Mouse (Mus musculus): Measurements from ENCODE around the gene Fndc9. TPM values are rescaled to one million over a fixed set of nuclear protein-coding genes. Genes with fewer than 3 reads are reported as not detected.
A peak's percentile ranks its signal among the peaks of the same experiment; 100 is the strongest.

Gene Fndc9
- polyA plus RNA-seq, 1 experiment from 2014 or later = 0.03 TPM

DNA sequence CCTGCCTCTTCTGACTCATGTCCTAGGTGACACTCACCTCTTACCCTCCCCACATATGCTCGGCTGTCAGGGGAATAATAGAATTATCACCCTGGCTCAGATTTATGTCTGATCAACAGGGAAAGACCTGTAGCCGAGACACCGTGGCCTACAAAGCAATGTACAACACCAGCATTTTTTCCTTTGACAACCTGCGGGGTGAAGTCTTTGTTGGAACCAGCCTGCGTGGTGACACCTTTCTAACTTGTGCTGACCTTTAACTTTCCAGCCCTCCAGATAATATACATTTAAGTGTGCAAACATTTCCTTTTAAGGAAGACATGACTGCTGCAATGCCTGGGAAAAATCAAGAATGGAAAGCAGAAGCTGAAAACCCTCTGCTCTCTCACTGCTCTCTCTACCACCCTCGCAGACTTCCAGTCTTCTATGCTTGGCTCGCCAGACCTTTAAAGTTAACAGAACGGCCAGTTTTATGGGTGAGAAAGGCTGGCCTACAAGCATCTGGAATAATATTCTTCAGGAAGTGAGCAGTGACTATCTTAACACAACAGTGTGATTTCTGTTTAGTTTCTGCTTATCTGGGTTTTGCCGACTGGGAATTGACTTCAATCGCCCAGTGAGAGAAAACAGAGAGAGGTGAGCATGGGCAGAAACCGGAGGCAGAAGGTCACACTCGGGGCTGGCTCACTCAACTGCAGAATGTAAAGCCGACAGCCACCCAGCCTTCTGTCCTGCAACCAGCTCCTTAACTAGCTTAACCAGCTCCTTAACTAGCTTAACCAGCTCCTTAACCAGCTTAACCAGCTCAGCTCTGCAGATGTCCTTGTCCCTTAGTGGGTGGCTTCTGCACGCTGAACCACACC is 20.7 kb upstream of the Fndc9 start:
- Histone ChIP-seq H3K27ac (peak overlapping the region; percentile 41), H3K4me3 (replicated peaks) (no peak overlapping the region), H3K9ac (no peak overlapping the region), H3K4me1 (replicated peaks) (peaks cover 13% of the 10 kb centered on the region), H3K4me2 (0 out of 2 replicates have a peak overlapping the region, but pooled peaks have one; percentile 3), H3K36me3 (no peaks in the 10 kb centered on the region), H3K27me3 (no peaks in the 10 kb centered on the region), H3K9me3 (replicated peaks) (no peaks in the 10 kb centered on the region)
- ATAC-seq (ENCODE audit: low read depth) (no peak), DNase-seq (no peak)
- WGBS (ENCODE audit: insufficient replicate concordance) = 46% methylated on average over 14 of the region's 14 CpGs

DNA sequence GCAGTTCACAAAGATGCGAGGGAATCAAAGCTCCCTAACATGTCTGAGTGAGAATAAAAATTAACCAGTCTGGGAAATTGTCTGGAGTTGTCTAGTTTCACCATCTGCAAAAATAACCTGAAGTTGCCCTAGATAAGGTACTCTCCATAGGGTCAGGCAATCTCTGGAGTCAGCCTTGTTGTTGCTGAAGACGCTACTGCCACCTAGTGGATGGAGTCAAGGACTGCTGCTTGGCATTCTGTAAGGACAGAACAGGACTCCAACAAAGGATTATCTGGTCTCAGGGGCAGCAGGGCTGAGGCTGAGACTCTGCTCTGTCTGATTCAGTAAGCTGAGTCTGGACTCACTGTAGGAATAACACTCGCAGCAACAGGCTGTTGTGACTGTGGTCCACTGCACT is 20.0 kb upstream of the Fndc9 start:
- Histone ChIP-seq H3K27me3 (no peaks in the 10 kb centered on the region), H3K36me3 (no peaks in the 10 kb centered on the region), H3K9ac (no peak overlapping the region), H3K9me3 (replicated peaks) (no peaks in the 10 kb centered on the region), H3K4me1 (replicated peaks) (peaks cover 13% of the 10 kb centered on the region), H3K27ac (0 out of 2 replicates have a peak overlapping the region, but pooled peaks have one; percentile 41), H3K4me3 (replicated peaks) (no peak overlapping the region), H3K4me2 (0 out of 2 replicates have a peak overlapping the region, but pooled peaks have one; percentile 3)
- DNase-seq (peak; percentile 46), ATAC-seq (ENCODE audit: low read depth) (peak; percentile 71)
- WGBS (ENCODE audit: insufficient replicate concordance) = 23% methylated on average over 3 of the region's 3 CpGs

DNA sequence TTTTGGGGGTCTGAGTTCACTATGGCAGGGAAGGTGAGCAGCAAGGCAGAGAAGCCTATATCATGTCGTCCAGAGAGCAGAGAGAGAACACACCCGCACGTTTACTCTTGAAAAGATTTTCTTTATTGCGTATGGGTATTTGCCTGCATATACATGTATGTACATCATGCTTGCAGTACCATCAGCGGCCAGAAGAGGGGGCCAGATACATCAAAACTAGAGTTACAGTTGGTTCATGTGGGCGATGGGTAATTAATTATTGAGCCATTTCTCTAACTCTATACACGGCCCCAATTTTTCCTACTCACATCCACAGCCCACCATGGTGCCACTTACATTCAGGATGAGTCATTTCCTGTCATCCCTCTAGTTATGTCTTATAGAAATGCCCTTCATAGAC is 18.7 kb upstream of the Fndc9 start:
- H3K27ac ChIP-seq = no peak overlapping the region
- H3K4me1 ChIP-seq (replicated peaks) = peaks cover 13% of the 10 kb centered on the region
- 56% methylated on average over 7 of the region's 7 CpGs for WGBS (ENCODE audit: insufficient replicate concordance)
- H3K9ac ChIP-seq = no peak overlapping the region
- H3K36me3 ChIP-seq = no peaks in the 10 kb centered on the region
- no peaks in the 10 kb centered on the region for H3K9me3 ChIP-seq (replicated peaks)
- no peak overlapping the region for H3K4me3 ChIP-seq (replicated peaks)
- ATAC-seq (ENCODE audit: low read depth) = no peak
- H3K4me2 ChIP-seq = no peak overlapping the region
- H3K27me3 ChIP-seq = no peaks in the 10 kb centered on the region
- peak; percentile 43 for DNase-seq

DNA sequence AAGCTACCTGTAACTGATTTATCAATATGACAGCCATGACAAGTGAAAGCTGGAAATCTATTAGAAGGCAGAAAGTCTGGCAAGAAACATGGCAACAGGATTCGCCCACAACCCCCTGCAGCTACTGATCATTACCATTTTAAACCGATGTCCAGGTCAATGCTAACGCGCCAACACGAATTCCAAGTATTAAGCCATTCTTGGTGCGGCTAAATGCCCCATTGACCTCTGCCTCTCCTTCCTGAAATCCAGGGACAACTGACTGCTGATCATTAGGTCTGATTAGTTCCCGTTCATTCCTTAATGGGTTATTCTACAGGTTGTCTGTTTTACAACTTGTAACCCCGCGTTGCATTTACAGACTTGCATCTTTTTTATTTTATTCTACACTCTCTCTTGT is 17.6 kb upstream of the Fndc9 start:
- DNase-seq = no peak
- 78% methylated on average over 9 of the region's 9 CpGs for WGBS (ENCODE audit: insufficient replicate concordance)
- Histone ChIP-seq H3K4me3 (replicated peaks) (no peak overlapping the region), H3K36me3 (no peaks in the 10 kb centered on the region), H3K4me1 (replicated peaks) (peaks cover 13% of the 10 kb centered on the region), H3K9ac (no peak overlapping the region), H3K27ac (no peak overlapping the region), H3K27me3 (no peaks in the 10 kb centered on the region), H3K4me2 (no peak overlapping the region), H3K9me3 (replicated peaks) (no peaks in the 10 kb centered on the region)
- ATAC-seq (ENCODE audit: low read depth) = no peak

DNA sequence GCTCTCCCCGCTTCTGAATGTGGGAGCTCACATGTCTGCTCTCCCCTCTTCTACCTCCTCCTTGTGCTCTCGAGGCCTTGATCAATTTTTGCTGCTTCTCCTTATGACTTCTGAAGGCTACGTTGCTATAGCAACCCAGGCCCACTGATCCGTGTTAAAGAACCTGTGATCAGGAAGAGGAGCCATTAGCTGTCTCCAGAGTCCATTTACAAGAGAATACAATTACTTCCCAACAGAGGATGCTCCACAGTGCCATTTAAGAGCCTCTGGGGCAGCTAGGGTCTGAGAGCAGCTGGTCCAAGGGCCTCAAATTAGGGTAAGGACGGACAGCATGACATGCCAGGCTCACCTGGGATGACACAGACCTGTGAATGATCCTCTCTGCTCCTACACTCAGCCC is 16.7 kb upstream of the Fndc9 start:
- H3K4me3 ChIP-seq (replicated peaks) = no peak overlapping the region
- H3K27ac ChIP-seq = no peak overlapping the region
- peaks cover 13% of the 10 kb centered on the region for H3K4me1 ChIP-seq (replicated peaks)
- DNase-seq (no peak), ATAC-seq (ENCODE audit: low read depth) (no peak)
- H3K9me3 ChIP-seq (replicated peaks) = no peaks in the 10 kb centered on the region
- H3K27me3 ChIP-seq = no peaks in the 10 kb centered on the region
- 51% methylated on average over 5 of the region's 5 CpGs for WGBS (ENCODE audit: insufficient replicate concordance)
- H3K9ac ChIP-seq = no peak overlapping the region
- no peak overlapping the region for H3K4me2 ChIP-seq
- H3K36me3 ChIP-seq = no peaks in the 10 kb centered on the region

DNA sequence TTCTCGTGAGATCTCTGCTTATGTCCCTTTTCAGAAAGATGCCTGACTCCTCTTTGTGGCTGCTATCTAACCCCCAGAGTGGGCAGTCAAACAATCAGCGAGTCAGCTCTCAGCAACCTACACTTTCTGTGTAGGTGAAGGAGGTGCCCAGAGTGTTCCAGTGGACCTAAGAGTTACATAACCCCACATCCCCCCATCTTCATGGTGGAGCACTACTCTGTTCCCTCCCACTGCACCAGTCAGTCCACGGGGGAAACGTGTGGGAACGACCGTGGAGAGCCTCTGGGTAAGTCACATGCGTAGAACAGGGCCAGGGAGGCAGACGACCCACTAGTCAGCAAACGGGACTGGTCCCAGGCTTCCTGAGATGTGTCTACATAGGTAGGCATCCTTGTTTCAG is 16.0 kb upstream of the Fndc9 start:
- WGBS (ENCODE audit: insufficient replicate concordance) = 61% methylated on average over 9 of the region's 9 CpGs
- no peak overlapping the region for H3K9ac ChIP-seq
- no peak overlapping the region for H3K27ac ChIP-seq
- no peaks in the 10 kb centered on the region for H3K36me3 ChIP-seq
- H3K4me2 ChIP-seq = no peak overlapping the region
- DNase-seq (no peak), ATAC-seq (ENCODE audit: low read depth) (no peak)
- H3K27me3 ChIP-seq = no peaks in the 10 kb centered on the region
- no peak overlapping the region for H3K4me3 ChIP-seq (replicated peaks)
- no peaks in the 10 kb centered on the region for H3K9me3 ChIP-seq (replicated peaks)
- H3K4me1 ChIP-seq (replicated peaks) = peaks cover 9% of the 10 kb centered on the region

DNA sequence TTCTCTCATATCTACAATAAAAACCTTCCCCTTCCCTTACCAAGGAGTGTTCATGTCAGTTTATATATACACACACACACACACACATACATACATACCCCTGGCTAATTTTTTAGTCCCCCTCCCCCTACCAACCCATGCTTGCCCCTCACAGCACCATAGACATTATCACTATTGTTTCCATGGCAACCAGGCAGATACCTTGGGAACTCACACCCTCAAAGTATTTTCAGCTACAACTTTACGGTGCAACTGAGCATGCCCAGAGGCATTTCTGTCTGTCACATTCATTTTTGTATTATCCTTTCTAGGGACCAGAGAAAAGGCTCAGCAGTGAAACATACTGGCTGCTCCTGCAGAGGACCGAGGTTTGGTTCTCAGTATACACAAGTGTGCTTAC is 15.1 kb upstream of the Fndc9 start:
- H3K27ac ChIP-seq = no peak overlapping the region
- WGBS (ENCODE audit: insufficient replicate concordance) = 70% methylated on average over 2 of the region's 2 CpGs
- H3K4me3 ChIP-seq (replicated peaks) = no peak overlapping the region
- no peaks in the 10 kb centered on the region for H3K27me3 ChIP-seq
- H3K9me3 ChIP-seq (replicated peaks) = no peaks in the 10 kb centered on the region
- no peaks in the 10 kb centered on the region for H3K36me3 ChIP-seq
- no peak overlapping the region for H3K9ac ChIP-seq
- DNase-seq (no peak), ATAC-seq (ENCODE audit: low read depth) (no peak)
- H3K4me1 ChIP-seq (replicated peaks) = peaks cover under 1% of the 10 kb centered on the region; the same call in 1 of the 2 replicates
- no peak overlapping the region for H3K4me2 ChIP-seq

DNA sequence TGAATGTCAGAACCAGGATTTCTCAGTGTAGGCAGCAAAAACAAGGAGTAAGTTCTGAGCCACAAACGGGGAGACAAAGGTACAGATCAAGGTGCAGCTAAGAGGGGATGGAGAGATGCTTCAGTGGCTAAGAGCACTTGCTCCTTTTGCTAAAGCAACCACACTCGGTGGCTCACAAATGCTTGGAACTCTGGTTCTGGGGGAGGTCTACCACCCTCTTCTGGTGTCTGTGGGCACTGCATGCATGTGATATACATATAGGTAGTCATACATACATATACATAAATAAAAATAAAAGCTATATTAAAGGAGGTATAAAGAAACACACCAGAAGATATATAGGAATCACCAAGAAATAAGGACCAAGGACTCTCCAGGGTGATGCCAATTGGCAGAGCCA is 11.8 kb upstream of the Fndc9 start:
- DNase-seq (no peak), ATAC-seq (ENCODE audit: low read depth) (no peak)
- H3K4me3 ChIP-seq (replicated peaks) = no peak overlapping the region
- no peaks in the 10 kb centered on the region for H3K4me1 ChIP-seq (replicated peaks)
- no peak overlapping the region for H3K9ac ChIP-seq
- no peak overlapping the region for H3K27ac ChIP-seq
- no peaks in the 10 kb centered on the region for H3K36me3 ChIP-seq
- H3K27me3 ChIP-seq = no peaks in the 10 kb centered on the region
- H3K9me3 ChIP-seq (replicated peaks) = no peaks in the 10 kb centered on the region
- WGBS (ENCODE audit: insufficient replicate concordance) = 52% methylated on average over 2 of the region's 2 CpGs
- no peak overlapping the region for H3K4me2 ChIP-seq

DNA sequence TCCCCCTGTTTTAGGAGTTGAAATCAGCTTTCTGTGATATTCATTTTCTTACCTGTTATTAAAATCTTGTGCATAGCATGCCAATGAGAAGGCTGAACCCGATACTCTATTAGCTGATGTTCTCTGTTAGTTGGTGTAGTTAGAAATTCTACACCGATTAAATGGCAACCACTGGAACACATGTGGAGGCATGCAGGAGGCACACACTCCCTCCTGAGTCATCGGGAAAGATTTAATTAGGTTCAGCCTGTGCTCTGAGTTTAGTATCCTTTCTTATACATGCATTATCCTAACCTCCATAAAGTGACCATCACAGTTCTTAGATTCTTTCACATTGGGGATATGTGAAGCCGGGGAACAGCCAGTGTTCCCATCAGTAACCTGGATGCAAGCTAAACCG is 10.0 kb upstream of the Fndc9 start:
- no peak overlapping the region for H3K4me2 ChIP-seq
- no peaks in the 10 kb centered on the region for H3K9me3 ChIP-seq (replicated peaks)
- WGBS (ENCODE audit: insufficient replicate concordance) = 76% methylated on average over 5 of the region's 5 CpGs
- no peaks in the 10 kb centered on the region for H3K36me3 ChIP-seq
- DNase-seq (no peak), ATAC-seq (ENCODE audit: low read depth) (no peak)
- H3K9ac ChIP-seq = no peak overlapping the region
- no peak overlapping the region for H3K27ac ChIP-seq
- no peaks in the 10 kb centered on the region for H3K27me3 ChIP-seq
- H3K4me1 ChIP-seq (replicated peaks) = no peaks in the 10 kb centered on the region
- H3K4me3 ChIP-seq (replicated peaks) = no peak overlapping the region

DNA sequence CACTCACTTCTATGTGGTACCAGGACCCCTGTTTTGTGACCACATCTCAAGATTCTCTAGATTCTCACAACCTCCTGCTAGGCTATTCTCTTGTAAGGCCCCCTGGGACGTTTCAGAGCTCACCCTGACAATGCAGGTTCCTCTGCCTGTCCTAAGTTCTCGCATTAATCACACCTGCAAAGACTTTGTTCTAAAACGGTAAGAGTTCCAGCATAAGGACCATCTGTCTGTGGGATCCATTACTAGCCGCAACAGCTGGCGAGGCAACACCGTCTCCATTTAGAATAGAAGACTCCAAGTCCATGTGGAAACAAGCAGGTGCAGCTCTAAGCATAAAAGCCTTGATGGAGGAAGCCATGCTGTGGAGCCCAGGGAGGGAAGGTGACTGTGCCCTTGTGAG is 5.1 kb upstream of the Fndc9 start:
- no peak overlapping the region for H3K4me2 ChIP-seq
- no peak overlapping the region for H3K4me3 ChIP-seq (replicated peaks)
- H3K27me3 ChIP-seq = no peaks in the 10 kb centered on the region
- no peak overlapping the region for H3K27ac ChIP-seq
- no peak overlapping the region for H3K9ac ChIP-seq
- H3K4me1 ChIP-seq (replicated peaks) = no peaks in the 10 kb centered on the region
- WGBS (ENCODE audit: insufficient replicate concordance) = 67% methylated on average over 6 of the region's 6 CpGs
- ATAC-seq (ENCODE audit: low read depth) = no peak
- no peak for DNase-seq
- no peaks in the 10 kb centered on the region for H3K36me3 ChIP-seq
- no peaks in the 10 kb centered on the region for H3K9me3 ChIP-seq (replicated peaks)

DNA sequence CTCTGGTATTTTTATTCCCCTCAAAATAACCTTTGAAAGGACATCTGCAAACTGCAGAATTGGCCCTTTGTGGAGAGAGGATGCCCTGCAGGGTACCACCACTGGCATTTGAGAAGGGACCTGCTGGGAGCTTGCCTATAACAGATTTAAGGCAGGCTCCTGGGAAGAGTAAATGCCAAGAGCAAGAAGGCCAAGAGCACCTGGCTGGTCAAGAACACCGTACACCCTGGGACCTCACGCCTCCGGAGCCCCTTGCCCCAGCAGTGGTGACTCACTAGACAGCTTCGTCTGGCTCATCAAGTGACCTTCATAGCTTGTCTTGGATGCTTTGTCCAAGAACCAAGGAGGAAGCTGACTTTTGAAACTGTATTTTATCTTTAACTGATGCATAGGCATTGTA is 2.5 kb upstream of the Fndc9 start:
- Histone ChIP-seq H3K4me1 (replicated peaks) (no peaks in the 10 kb centered on the region), H3K9me3 (replicated peaks) (no peaks in the 10 kb centered on the region), H3K27ac (no peak overlapping the region), H3K36me3 (no peaks in the 10 kb centered on the region), H3K27me3 (no peaks in the 10 kb centered on the region), H3K4me2 (no peak overlapping the region), H3K9ac (no peak overlapping the region), H3K4me3 (replicated peaks) (no peak overlapping the region)
- ATAC-seq (ENCODE audit: low read depth) (no peak), DNase-seq (no peak)
- WGBS (ENCODE audit: insufficient replicate concordance) = 73% methylated on average over 4 of the region's 4 CpGs

DNA sequence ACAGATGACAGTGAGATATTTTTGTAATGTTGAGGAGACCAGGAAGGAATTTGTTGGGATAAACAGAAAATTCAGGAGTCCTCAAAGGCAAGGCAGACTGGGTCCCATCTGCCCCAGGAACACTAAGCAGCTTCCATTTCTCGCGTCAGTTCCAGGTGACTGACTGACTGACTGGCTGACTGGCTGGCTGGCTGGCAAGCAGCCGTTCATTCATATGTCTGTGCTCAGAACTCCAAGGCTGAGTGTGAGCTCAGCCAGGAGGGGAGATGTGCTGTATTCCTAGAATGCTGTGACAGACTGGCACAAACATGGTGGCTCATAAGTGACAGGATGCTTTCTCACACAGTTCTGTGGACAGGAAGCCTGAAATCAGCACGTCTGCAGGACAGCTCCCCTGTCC is 1.4 kb upstream of the Fndc9 start:
- no peak overlapping the region for H3K4me2 ChIP-seq
- no peaks in the 10 kb centered on the region for H3K4me1 ChIP-seq (replicated peaks)
- 74% methylated on average over 4 of the region's 4 CpGs for WGBS (ENCODE audit: insufficient replicate concordance)
- H3K36me3 ChIP-seq = no peaks in the 10 kb centered on the region
- H3K9me3 ChIP-seq (replicated peaks) = no peaks in the 10 kb centered on the region
- H3K27ac ChIP-seq = no peak overlapping the region
- H3K4me3 ChIP-seq (replicated peaks) = no peak overlapping the region
- ATAC-seq (ENCODE audit: low read depth) (no peak), DNase-seq (no peak)
- no peak overlapping the region for H3K9ac ChIP-seq
- no peaks in the 10 kb centered on the region for H3K27me3 ChIP-seq
